Comparison of ENCODE assay signal across 17 mouse cellular contexts in the genomic region with DNA sequence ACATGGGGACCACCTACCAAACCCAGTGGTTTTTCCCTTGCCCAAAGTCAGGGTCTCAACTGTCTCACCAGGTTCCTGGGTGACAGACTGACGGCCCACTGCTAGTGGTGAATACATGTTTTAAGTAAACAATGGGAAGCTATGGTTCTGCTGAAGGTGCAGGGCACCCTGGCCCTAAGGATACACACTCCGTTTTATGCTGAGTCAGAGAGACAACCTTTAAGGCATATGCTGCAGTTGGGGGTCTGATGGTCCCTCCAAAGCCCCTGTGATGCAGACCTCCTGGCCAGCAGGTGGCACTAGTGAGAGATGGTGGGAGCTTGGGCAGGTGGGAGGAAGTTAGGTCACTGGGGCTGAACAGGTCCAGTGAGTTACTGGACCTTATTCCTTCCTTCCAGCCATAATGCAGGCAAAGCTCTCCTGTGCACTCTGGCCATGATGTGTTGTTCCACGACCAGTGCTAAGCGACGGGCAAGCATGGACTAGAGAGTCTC.
DNase-seq lines count a peak whose midpoint lies in the region; ATAC-seq and TF ChIP-seq lines count a peak whose summit lies in the region.
"Had no signal": no experiment of that assay in that cellular context is flagged by ENCODE, and none has a peak within 500 bp of the region (broad histone marks: within the 10 kb centered on the region; RNA-seq: fewer than 3 reads in every experiment).

No protein-coding gene starts in this region.

- no peak overlapping the region for H3K4me3 ChIP-seq in intestine, postnatal 0 days (ENCODE audit: low read depth, low read length)
- H3K4me3 ChIP-seq in intestine, embryonic 15.5 days (replicated peaks), result no peak overlapping the region
- no peak overlapping the region for H3K4me3 ChIP-seq in midbrain, embryonic 16.5 days (ENCODE audit: low read depth, low read length)
- H3K4me3 ChIP-seq in midbrain, embryonic 15.5 days, result no peak overlapping the region
- H3K4me3 ChIP-seq in hindbrain, postnatal 0 days (ENCODE audit: low read length), result no peak overlapping the region
- H3K4me3 ChIP-seq: embryonic facial prominence, embryonic 15.5 days; forebrain, embryonic 15.5 days; limb, embryonic 10.5 days had no signal

- no peak overlapping the region for H3K4me2 ChIP-seq in intestine, postnatal 0 days (replicated peaks; ENCODE audit: low read depth)
- no peak overlapping the region for H3K4me2 ChIP-seq in intestine, embryonic 15.5 days (replicated peaks)
- no peak overlapping the region for H3K4me2 ChIP-seq in midbrain, embryonic 16.5 days (ENCODE audit: low read length)
- no peak overlapping the region for H3K4me2 ChIP-seq in midbrain, embryonic 15.5 days
- H3K4me2 ChIP-seq in hindbrain, postnatal 0 days (ENCODE audit: low read depth, low read length), result no peak overlapping the region
- H3K4me2 ChIP-seq: embryonic facial prominence, embryonic 15.5 days; forebrain, embryonic 15.5 days had no signal

- WGBS in intestine, postnatal 0 days, result 88% methylated on average over 5 of the region's 5 CpGs
- 79% methylated on average over 5 of the region's 5 CpGs for WGBS in intestine, embryonic 15.5 days
- WGBS in midbrain, embryonic 16.5 days, result 86% methylated on average over 5 of the region's 5 CpGs
- 86% methylated on average over 5 of the region's 5 CpGs for WGBS in midbrain, embryonic 15.5 days
- WGBS in hindbrain, postnatal 0 days, result 86% methylated on average over 5 of the region's 5 CpGs

- H3K4me1 ChIP-seq in intestine, postnatal 0 days (replicated peaks; ENCODE audit: control insufficient read depth, insufficient read depth, low read length), result no peaks in the 10 kb centered on the region; the same call in 1 of the 2 replicates
- peaks cover 9% of the 10 kb centered on the region; the same call in 1 of the 2 replicates for H3K4me1 ChIP-seq in intestine, embryonic 15.5 days (replicated peaks)
- peaks cover 17% of the 10 kb centered on the region for H3K4me1 ChIP-seq in midbrain, embryonic 16.5 days (ENCODE audit: control insufficient read depth, insufficient read depth, low read length)
- peaks cover 17% of the 10 kb centered on the region for H3K4me1 ChIP-seq in midbrain, embryonic 15.5 days
- H3K4me1 ChIP-seq in hindbrain, postnatal 0 days (ENCODE audit: insufficient read depth, low read length), result peaks cover 6% of the 10 kb centered on the region; the same call in 1 of the 2 replicates
- H3K4me1 ChIP-seq: embryonic facial prominence, embryonic 15.5 days had no signal

- H3K9me3 ChIP-seq in intestine, postnatal 0 days (ENCODE audit: control insufficient read depth), result no peaks in the 10 kb centered on the region
- H3K9me3 ChIP-seq in intestine, embryonic 15.5 days, result no peaks in the 10 kb centered on the region
- H3K9me3 ChIP-seq in midbrain, embryonic 16.5 days (replicated peaks; ENCODE audit: control insufficient read depth, low read length, poor library complexity, severe bottlenecking), result no peaks in the 10 kb centered on the region; the same call in 1 of the 2 replicates
- no peaks in the 10 kb centered on the region for H3K9me3 ChIP-seq in midbrain, embryonic 15.5 days
- no peaks in the 10 kb centered on the region for H3K9me3 ChIP-seq in hindbrain, postnatal 0 days (ENCODE audit: low read length)
- H3K9me3 ChIP-seq: embryonic facial prominence, embryonic 15.5 days; forebrain, embryonic 15.5 days; limb, embryonic 10.5 days had no signal

- H3K27me3 ChIP-seq in intestine, postnatal 0 days (replicated peaks; ENCODE audit: control insufficient read depth, insufficient read depth, low read length), result no peaks in the 10 kb centered on the region
- H3K27me3 ChIP-seq in intestine, embryonic 15.5 days (replicated peaks), result no peaks in the 10 kb centered on the region
- H3K27me3 ChIP-seq in midbrain, embryonic 16.5 days (ENCODE audit: control insufficient read depth, insufficient read depth, low read depth, low read length), result no peaks in the 10 kb centered on the region
- no peaks in the 10 kb centered on the region for H3K27me3 ChIP-seq in midbrain, embryonic 15.5 days (replicated peaks)
- no peaks in the 10 kb centered on the region for H3K27me3 ChIP-seq in hindbrain, postnatal 0 days (ENCODE audit: insufficient read depth, low read length)
- H3K27me3 ChIP-seq: embryonic facial prominence, embryonic 15.5 days; forebrain, embryonic 15.5 days had no signal

- TF ChIP-seq CTCF in intestine, postnatal 0 days (IDR thresholded peaks at IDR 0.05; ENCODE audit: low read depth), result peak; percentile 56
- peak; percentile 53 for TF ChIP-seq CTCF in hindbrain, postnatal 0 days (IDR thresholded peaks at IDR 0.05; ENCODE audit: low read depth)

- no peaks in the 10 kb centered on the region for H3K36me3 ChIP-seq in intestine, postnatal 0 days (ENCODE audit: control insufficient read depth, insufficient read depth)
- no peaks in the 10 kb centered on the region for H3K36me3 ChIP-seq in intestine, embryonic 15.5 days
- no peaks in the 10 kb centered on the region for H3K36me3 ChIP-seq in midbrain, embryonic 16.5 days (ENCODE audit: control insufficient read depth, insufficient read depth, low read length)
- H3K36me3 ChIP-seq in midbrain, embryonic 15.5 days (replicated peaks), result no peaks in the 10 kb centered on the region
- H3K36me3 ChIP-seq in hindbrain, postnatal 0 days (ENCODE audit: insufficient read depth, low read length), result no peaks in the 10 kb centered on the region
- H3K36me3 ChIP-seq: embryonic facial prominence, embryonic 15.5 days; forebrain, embryonic 15.5 days; limb, embryonic 10.5 days had no signal

- ATAC-seq in intestine, postnatal 0 days, result no peak
- no peak for ATAC-seq in intestine, embryonic 15.5 days
- no peak for ATAC-seq in midbrain, embryonic 16.5 days
- ATAC-seq in midbrain, embryonic 15.5 days (replicated peaks), result no peak
- no peak for ATAC-seq in hindbrain, postnatal 0 days
- ATAC-seq: forebrain, embryonic 15.5 days had no signal

- peak; percentile 19 for DNase-seq in adrenal gland, postnatal 14 days
- DNase-seq in adrenal gland, postnatal 36 days, result no peak
- DNase-seq in hindbrain, postnatal 0 days (ENCODE audit: low spot score), result no peak
- DNase-seq in ovary, postnatal 10 days (ENCODE audit: low spot score), result no peak
- DNase-seq: adrenal gland, adult 8-10 months; heart, postnatal 10 days; kidney, adult 11 months; lung, postnatal 14 days; spleen, adult 18-20 months; thymus, adult 18-20 months had no signal

- H3K9ac ChIP-seq in intestine, postnatal 0 days (ENCODE audit: low read depth, low read length), result no peak overlapping the region
- no peak overlapping the region for H3K9ac ChIP-seq in intestine, embryonic 15.5 days
- no peak overlapping the region for H3K9ac ChIP-seq in midbrain, embryonic 16.5 days (ENCODE audit: low read depth, low read length)
- H3K9ac ChIP-seq in midbrain, embryonic 15.5 days, result no peak overlapping the region
- no peak overlapping the region for H3K9ac ChIP-seq in hindbrain, postnatal 0 days (replicated peaks; ENCODE audit: low read length)
- H3K9ac ChIP-seq: embryonic facial prominence, embryonic 15.5 days; forebrain, embryonic 15.5 days had no signal

- no peak overlapping the region for H3K27ac ChIP-seq in intestine, postnatal 0 days (ENCODE audit: low read depth, low read length)
- no peak overlapping the region for H3K27ac ChIP-seq in intestine, embryonic 15.5 days
- H3K27ac ChIP-seq in midbrain, embryonic 16.5 days (ENCODE audit: low read length), result peak overlapping the region; percentile 82
- H3K27ac ChIP-seq in midbrain, embryonic 15.5 days, result no peak overlapping the region
- peak overlapping the region; percentile 3; the same call in 1 of the 2 replicates for H3K27ac ChIP-seq in hindbrain, postnatal 0 days
- H3K27ac ChIP-seq: embryonic facial prominence, embryonic 15.5 days; limb, embryonic 10.5 days had no signal

Comparison
In these comparisons a context has a peak if more than half of its experiments do, and no peak if none do; other contexts are left out.
1. H3K27ac ChIP-seq: peak in midbrain, embryonic 16.5 days (single experiment) and hindbrain, postnatal 0 days (single experiment); none in intestine, postnatal 0 days (single experiment), intestine, embryonic 15.5 days (single experiment) and midbrain, embryonic 15.5 days (single experiment).